Mouse (Mus musculus): ENCODE measurements at regions not wholly inside any gene's neighbourhood (a gene's known extent, or its start where the extent isn't known, plus 50 kb on each side); places are given as distances from the start of the nearest gene placed in this dataset.
"Not testable (repeated sequence)": the region's sequence is repeated elsewhere in the genome, so short reads cannot be mapped to it uniquely, and the experiment has no call there.

GRCm38 (mm10) chr4:49958275-49958674 is 112.7 kb upstream of the Grin3a start:
- DNase-seq (ENCODE audit: low spot score in 2 of 2) = peak in 1 of 2 experiments; percentile 29

GRCm38 (mm10) chr4:49956855-49957254 is 111.3 kb upstream of the Grin3a start:
- DNase-seq (ENCODE audit: low spot score in 2 of 2) = no peak

DNA sequence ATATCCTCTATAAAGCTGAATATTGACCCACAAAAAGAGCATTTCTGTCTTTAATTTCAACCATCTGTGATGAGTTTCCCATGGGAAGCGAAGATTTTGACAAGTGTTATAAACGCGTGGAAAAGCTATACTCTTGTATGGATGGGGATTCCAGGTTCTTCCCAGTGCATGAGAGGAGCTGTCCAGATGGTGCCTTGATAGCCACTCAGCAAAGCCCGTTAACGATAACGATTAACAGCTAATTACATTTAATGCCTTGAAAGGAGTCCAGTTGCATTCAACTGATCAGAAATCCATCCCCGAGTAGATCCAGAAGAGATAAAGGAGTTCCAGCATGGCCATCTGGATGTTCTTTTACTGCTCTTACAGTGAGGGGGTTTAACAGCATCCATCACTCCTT is 100.8 kb upstream of the Grin3a start:
- no peak for DNase-seq (ENCODE audit: low spot score in 2 of 2)

DNA sequence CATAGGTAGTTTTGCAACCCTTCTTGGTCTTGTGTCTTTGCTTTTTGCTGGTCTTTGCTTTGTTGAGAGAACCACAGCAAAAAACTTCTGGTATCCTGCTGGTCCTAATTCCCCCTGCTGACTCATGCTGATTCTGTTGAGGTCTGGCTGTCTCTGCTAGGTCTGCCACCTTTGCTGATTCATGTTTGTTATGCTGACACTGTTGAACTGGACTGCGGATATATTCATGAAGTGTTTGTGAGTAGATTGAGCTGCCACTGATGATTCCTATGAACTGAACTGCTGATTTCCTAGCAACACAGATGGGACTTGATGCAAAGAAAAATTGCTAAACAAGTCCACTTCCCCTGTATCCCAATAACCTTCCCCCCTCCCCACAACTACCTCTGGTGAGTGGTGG is 91.9 kb upstream of the Grin3a start:
- DNase-seq (ENCODE audit: low spot score in 2 of 2) = no peak

GRCm38 (mm10) chr4:49929636-49930035 is 84.1 kb upstream of the Grin3a start:
- not testable (repeated sequence) for DNase-seq (ENCODE audit: low spot score in 2 of 2)

DNA sequence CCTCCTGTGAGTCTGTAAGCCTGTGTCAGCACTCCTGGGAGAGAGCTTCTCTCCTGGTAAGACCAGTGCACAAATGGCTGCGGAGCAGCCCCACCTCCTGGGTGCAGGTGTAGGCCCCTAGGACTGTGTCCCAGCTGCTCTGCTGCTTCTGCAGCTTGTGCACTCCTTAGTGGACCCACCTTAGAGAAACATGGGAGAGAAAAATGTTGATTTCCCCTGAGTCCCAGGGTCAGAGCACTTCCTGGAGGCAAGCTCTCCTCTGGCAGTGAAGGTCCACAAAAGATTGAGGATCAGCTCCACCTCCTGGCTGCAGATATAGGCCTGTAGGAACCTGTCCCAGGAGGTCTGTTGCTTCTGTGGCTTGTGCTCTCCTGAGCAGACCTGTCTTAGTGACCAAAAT is 81.5 kb upstream of the Grin3a start:
- no peak for DNase-seq (ENCODE audit: low spot score in 2 of 2)

- DNase-seq (ENCODE audit: low spot score in 2 of 2) = no peak
These were observed 68.7 kb upstream of the Grin3a start for GRCm38 (mm10) chr4:49914221-49914620.

GRCm38 (mm10) chr4:49913636-49914035 is 68.1 kb upstream of the Grin3a start:
- peak; percentile 18 to 45 for DNase-seq (ENCODE audit: low spot score in 2 of 2)
